Mouse (Mus musculus) liver, embryonic 14.5 days (tissue): Measurements from ENCODE around the gene Ephx1. TPM values are rescaled to one million over a fixed set of nuclear protein-coding genes. Genes with fewer than 3 reads are reported as not detected.

Source experiments
- ATAC-seq: fragments of 200-750 bp; cut with Nextera tagmentation; 2 replicates; pipeline ENCODE4 v1.8.0; 2017; ENCODE audit warnings: moderate number of reproducible peaks, mild to moderate bottlenecking, moderate library complexity; ENCODE audit not compliant: insufficient read depth
- DNase-seq, 3 experiments: peaks; one replicate each; pipeline ENCODE4 v3.0.0-alpha.2; 2012 to 2013; ENCODE audit warnings: low read depth in 3 of 3, low spot score in 3 of 3
- H3K27ac ChIP-seq: fragments of 300-500 bp; sonication (generic); 2 replicates; pipeline ENCODE4 v1.5.1; 2014; ENCODE audit warnings: moderate library complexity, mild to moderate bottlenecking, control low read depth, inconsistent platforms
- H3K27me3 ChIP-seq: fragments of 300-500 bp; sonication (generic); 2 replicates; pipeline ENCODE4 v1.6.1; 2014; ENCODE audit warnings: mild to moderate bottlenecking, low read length, moderate library complexity; ENCODE audit not compliant: control insufficient read depth, insufficient read depth
- H3K36me3 ChIP-seq: fragments of 300-500 bp; sonication (generic); replicated peaks from 2 replicates; pipeline ENCODE4 v1.6.1; 2014; ENCODE audit warnings: low read depth; ENCODE audit not compliant: control insufficient read depth, insufficient read depth
- H3K4me1 ChIP-seq, 2 experiments: fragments of 200-500 bp in 1 of 2; fragments of 300-500 bp in 1 of 2; sonication (generic) in 1 of 2; replicated peaks; 2 replicates each; pipeline ENCODE4 v1.6.1; 2012 to 2014; ENCODE audit warnings: antibody characterized with exemption in 1 of 2, inconsistent platforms in 1 of 2, low read length in 1 of 2; ENCODE audit not compliant: control insufficient read depth in 2 of 2, insufficient read depth in 2 of 2
- H3K4me2 ChIP-seq: fragments of 300-500 bp; sonication (generic); 2 replicates; pipeline ENCODE4 v1.6.1; 2014; ENCODE audit warnings: low read depth, mild to moderate bottlenecking, control low read depth, moderate library complexity
- H3K4me3 ChIP-seq, 2 experiments: fragments of 200-500 bp in 1 of 2; fragments of 300-500 bp in 1 of 2; sonication (generic) in 1 of 2; 2 replicates each; pipeline ENCODE4 v1.5.1; 2012 to 2014; ENCODE audit warnings: low read depth in 2 of 2, low read length in 2 of 2, mild to moderate bottlenecking in 2 of 2, control low read depth in 1 of 2, inconsistent platforms in 1 of 2, moderate library complexity in 1 of 2; ENCODE audit not compliant: insufficient read depth in 1 of 2
- H3K9ac ChIP-seq: fragments of 300-500 bp; sonication (generic); replicated peaks from 2 replicates; pipeline ENCODE4 v1.6.1; 2014; ENCODE audit warnings: mild to moderate bottlenecking, control low read depth, moderate library complexity
- H3K9me3 ChIP-seq: fragments of 300-500 bp; sonication (generic); 2 replicates; pipeline ENCODE4 v1.6.1; 2016; ENCODE audit warnings: low read length, mixed read lengths; ENCODE audit not compliant: control insufficient read depth
- CTCF ChIP-seq: IDR thresholded peaks from 2 replicates; pipeline ENCODE4 v1.5.1; 2016; ENCODE audit warnings: antibody characterized with exemption, low read depth, control low read depth
- EP300 ChIP-seq: IDR thresholded peaks from 2 replicates; pipeline ENCODE4 v1.6.1; 2016; ENCODE audit warnings: antibody characterized with exemption, low read depth
- WGBS: fragments of 180-500 bp; shearing (Covaris S2); extraction: QIAGEN DNeasy Blood & Tissue Kit; methylation state at CpG from one replicate; pipeline ENCODE4 v1.1.7; 2014; ENCODE audit not compliant: insufficient replicate concordance; 5-methylcytosine and 5-hydroxymethylcytosine counted together
- polyA plus RNA-seq, 2 experiments: library from polyadenylated mRNA; depleted of rRNA in 1 of 2; stranded (reverse) in 1 of 2; unstranded in 1 of 2; fragments of >200 nt; fragmentation: Nextera tagmentation in 1 of 2; extraction: Ambion mirVana in 1 of 2; gene quantifications; 2 replicates each; pipeline versions ENCODE4 v1.2.1 to v1.2.3; 2012 to 2014

Ephx1 gene
- polyA plus RNA-seq, 2 experiments, result 2.8 to 4.8 TPM

- no peaks in the 10 kb centered on the region; the same call in 1 of the 2 replicates for H3K36me3 ChIP-seq
- no peaks in the 10 kb centered on the region for H3K9me3 ChIP-seq
- peak; percentile 75 for ATAC-seq
- H3K27ac ChIP-seq, result peak overlapping the region; percentile 32
- H3K27me3 ChIP-seq, result no peaks in the 10 kb centered on the region
- peaks cover 34 to 43% of the 10 kb centered on the region in 2 experiments for H3K4me1 ChIP-seq
- 24% methylated on average over 20 of the region's 20 CpGs for WGBS
- H3K4me3 ChIP-seq, result peak overlapping the region in 1 of 2 experiments; percentile 30; a peak in 2 of 4 replicates
- peak overlapping the region; percentile 66 for H3K4me2 ChIP-seq
- peak; percentile 62 to 75 (median 69) for DNase-seq
- TF ChIP-seq EP300, result 0 out of 2 replicates have a peak, but pooled peaks have one; percentile 9
- no peak for TF ChIP-seq CTCF
- peak overlapping the region; percentile 59 for H3K9ac ChIP-seq
Measured at GRCm38 (mm10) chr1:180945001-180945980, 75.4 kb downstream of the Ephx1 start.

- no peaks in the 10 kb centered on the region for H3K9me3 ChIP-seq
Measured at GRCm38 (mm10) chr1:180944553-180944952, 76.2 kb downstream of the Ephx1 start.

GRCm38 (mm10) chr1:180943896-180944295, 76.8 kb downstream of the Ephx1 start:
- H3K27ac ChIP-seq, result peak overlapping the region; percentile 84

More at GRCm38 (mm10) chr1:180944553-180944952, 76.2 kb downstream of the Ephx1 start:
- TF ChIP-seq EP300 (no peak), CTCF (no peak)
- H3K4me2 ChIP-seq, result peak overlapping the region; percentile 66; the same call in 1 of the 2 replicates
- ATAC-seq (no peak), DNase-seq (peak in 1 of 3 experiments; percentile 32)
- H3K27ac ChIP-seq, result peak overlapping the region; percentile 14; the same call in 1 of the 2 replicates
- H3K4me1 ChIP-seq, result peaks cover 34 to 43% of the 10 kb centered on the region in 2 experiments
- WGBS, result 63% methylated on average over 4 of the region's 4 CpGs
- no peaks in the 10 kb centered on the region; the same call in 1 of the 2 replicates for H3K36me3 ChIP-seq
- H3K27me3 ChIP-seq, result no peaks in the 10 kb centered on the region
- no peak overlapping the region for H3K4me3 ChIP-seq
- H3K9ac ChIP-seq, result no peak overlapping the region

GRCm38 (mm10) chr1:180943032-180943644, 77.6 kb downstream of the Ephx1 start:
- 53% methylated on average over 11 of the region's 11 CpGs for WGBS
- Histone ChIP-seq H3K9me3 (no peaks in the 10 kb centered on the region), H3K27me3 (no peaks in the 10 kb centered on the region), H3K4me2 (peak overlapping the region; percentile 100), H3K36me3 (no peaks in the 10 kb centered on the region), H3K4me1 (peaks cover 34 to 43% of the 10 kb centered on the region in 2 experiments), H3K9ac (peak overlapping the region; percentile 95), H3K4me3 (peak overlapping the region; percentile 65 to 98), H3K27ac (peak overlapping the region; percentile 84)
- ATAC-seq, result no peak
- no peak for DNase-seq
- TF ChIP-seq CTCF (no peak), EP300 (no peak)

More at GRCm38 (mm10) chr1:180943896-180944295, 76.8 kb downstream of the Ephx1 start:
- 46% methylated on average over 1 of the region's 1 CpGs for WGBS
- TF ChIP-seq EP300 (no peak), CTCF (0 out of 2 replicates have a peak, but pooled peaks have one; percentile 29)
- no peaks in the 10 kb centered on the region; the same call in 1 of the 2 replicates for H3K36me3 ChIP-seq
- no peak overlapping the region for H3K9ac ChIP-seq
- ATAC-seq, result no peak
- no peak overlapping the region for H3K4me3 ChIP-seq
- DNase-seq, result no peak
- H3K4me1 ChIP-seq, result peaks cover 34 to 43% of the 10 kb centered on the region in 2 experiments
- 0 out of 2 replicates have a peak overlapping the region, but pooled peaks have one; percentile 1 for H3K4me2 ChIP-seq
- no peaks in the 10 kb centered on the region for H3K27me3 ChIP-seq
- no peaks in the 10 kb centered on the region for H3K9me3 ChIP-seq
